Mouse (Mus musculus): ENCODE data around the gene Zfp446. TPM values are rescaled to one million over a fixed set of nuclear protein-coding genes. Genes with fewer than 3 reads are reported as not detected.

The Zfp446 gene
- polyA plus RNA-seq, 1 experiment from 2014 or later, result 8.7 TPM

DNA sequence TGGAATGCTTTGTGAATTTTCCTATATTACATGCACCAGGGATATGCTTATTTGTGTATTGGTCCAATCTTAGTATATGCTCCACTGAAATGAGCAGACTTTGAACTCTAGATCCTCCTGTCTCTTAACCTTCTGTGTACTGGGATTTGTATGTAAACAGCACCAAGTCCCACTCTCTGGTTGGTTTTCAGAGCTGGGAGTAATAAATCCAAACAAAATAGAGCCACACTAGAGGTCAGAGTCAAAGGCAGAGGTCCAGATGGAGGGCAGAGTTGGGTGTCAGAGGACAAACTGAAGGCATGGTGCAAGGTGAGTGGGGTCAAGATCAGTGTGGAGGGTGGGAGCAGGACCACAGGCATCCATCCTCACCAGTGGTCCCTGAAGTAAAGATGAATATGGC is 18.2 kb downstream of the Zfp446 start:
- ATAC-seq (ENCODE audit: insufficient number of reproducible peaks, insufficient read depth, low FRiP score, low read depth), result no peak
- no peaks in the 10 kb centered on the region for H3K4me1 ChIP-seq (ENCODE audit: control insufficient read depth, insufficient read depth, low read length)
- H3K9me3 ChIP-seq (ENCODE audit: control insufficient read depth, low read depth, low read length), result no peaks in the 10 kb centered on the region
- no peak overlapping the region for H3K4me2 ChIP-seq (replicated peaks; ENCODE audit: low read depth, low read length)
- H3K27me3 ChIP-seq (ENCODE audit: control insufficient read depth, insufficient read depth, low read length), result no peaks in the 10 kb centered on the region
- H3K4me3 ChIP-seq (ENCODE audit: low read depth, low read length), result no peak overlapping the region
- H3K27ac ChIP-seq (ENCODE audit: low read length), result no peak overlapping the region
- no peak overlapping the region for H3K9ac ChIP-seq (replicated peaks; ENCODE audit: low read depth, low read length)
- H3K36me3 ChIP-seq (ENCODE audit: control insufficient read depth, insufficient read depth, low read length), result no peaks in the 10 kb centered on the region

DNA sequence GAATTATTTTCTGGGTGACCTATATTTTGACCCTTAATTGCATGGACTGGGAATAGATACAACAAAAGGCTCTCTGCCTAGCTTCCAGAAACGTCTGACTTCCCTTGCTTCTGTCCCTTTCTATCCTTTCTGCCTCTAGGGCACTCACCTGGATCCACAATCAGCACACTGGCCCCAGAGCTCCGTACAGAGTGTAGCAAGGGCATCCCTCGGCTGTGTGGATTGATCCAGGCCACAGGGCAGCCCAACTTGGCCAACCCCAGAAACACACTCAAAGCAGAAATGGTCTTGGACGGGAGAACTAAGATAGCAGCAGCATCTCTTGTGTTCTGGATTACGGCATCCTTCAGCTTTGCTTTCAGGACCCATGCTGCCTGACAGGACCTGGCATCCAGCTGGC is 19.6 kb downstream of the Zfp446 start:
- 72% methylated on average over 5 of the region's 5 CpGs for WGBS
- Histone ChIP-seq H3K4me2 (replicated peaks; ENCODE audit: low read depth, low read length) (no peak overlapping the region), H3K4me1 (ENCODE audit: control insufficient read depth, insufficient read depth, low read length) (no peaks in the 10 kb centered on the region)

DNA sequence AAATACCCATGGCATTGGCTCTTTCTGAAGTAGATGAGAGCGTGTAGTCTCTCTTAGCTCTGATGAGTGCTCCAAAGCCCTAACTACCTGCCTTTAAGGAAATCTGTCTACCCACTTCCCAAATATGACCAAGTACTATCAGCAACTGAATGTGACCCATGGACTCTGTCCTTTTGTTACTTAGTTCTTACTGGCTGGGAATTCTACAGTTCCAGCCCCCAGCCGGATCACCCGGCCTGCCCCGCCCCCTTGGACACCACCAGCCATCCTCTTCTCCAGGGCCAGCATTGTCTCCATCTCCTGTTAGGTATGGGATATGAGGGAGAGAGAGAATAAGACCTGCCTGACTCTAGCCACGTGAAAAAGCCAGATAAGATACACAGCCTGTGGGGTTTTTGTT is 20.4 kb downstream of the Zfp446 start, which contains the start of gene Slc27a5:
Slc27a5 (minus strand) TSS at position 140 of the 400 bp plus-strand sequence.
- H3K9ac ChIP-seq (replicated peaks; ENCODE audit: low read depth, low read length), result no peak within 1 kb of the TSS
- H3K27ac ChIP-seq (ENCODE audit: low read length), result no peak within 1 kb of the TSS
- no peaks in the 10 kb centered on the region for H3K27me3 ChIP-seq (ENCODE audit: control insufficient read depth, insufficient read depth, low read length)
- no peaks in the 10 kb centered on the region for H3K4me1 ChIP-seq (ENCODE audit: control insufficient read depth, insufficient read depth, low read length)
- H3K4me2 ChIP-seq (replicated peaks; ENCODE audit: low read depth, low read length), result no peak within 1 kb of the TSS
- 75% methylated on average over 5 of the region's 5 CpGs for WGBS
- no peaks in the 10 kb centered on the region for H3K36me3 ChIP-seq (ENCODE audit: control insufficient read depth, insufficient read depth, low read length)
- no peaks in the 10 kb centered on the region for H3K9me3 ChIP-seq (ENCODE audit: control insufficient read depth, low read depth, low read length)
- ATAC-seq (ENCODE audit: insufficient number of reproducible peaks, insufficient read depth, low FRiP score, low read depth), result no peak
- H3K4me3 ChIP-seq (ENCODE audit: low read depth, low read length), result no peak within 1 kb of the TSS

More for the DNA sequence above, 19.6 kb downstream of the Zfp446 start:
- Histone ChIP-seq H3K27ac (ENCODE audit: low read length) (no peak overlapping the region), H3K36me3 (ENCODE audit: control insufficient read depth, insufficient read depth, low read length) (no peaks in the 10 kb centered on the region), H3K9me3 (ENCODE audit: control insufficient read depth, low read depth, low read length) (no peaks in the 10 kb centered on the region), H3K9ac (replicated peaks; ENCODE audit: low read depth, low read length) (no peak overlapping the region), H3K4me3 (ENCODE audit: low read depth, low read length) (no peak overlapping the region), H3K27me3 (ENCODE audit: control insufficient read depth, insufficient read depth, low read length) (no peaks in the 10 kb centered on the region)
- no peak for ATAC-seq (ENCODE audit: insufficient number of reproducible peaks, insufficient read depth, low FRiP score, low read depth)

DNA sequence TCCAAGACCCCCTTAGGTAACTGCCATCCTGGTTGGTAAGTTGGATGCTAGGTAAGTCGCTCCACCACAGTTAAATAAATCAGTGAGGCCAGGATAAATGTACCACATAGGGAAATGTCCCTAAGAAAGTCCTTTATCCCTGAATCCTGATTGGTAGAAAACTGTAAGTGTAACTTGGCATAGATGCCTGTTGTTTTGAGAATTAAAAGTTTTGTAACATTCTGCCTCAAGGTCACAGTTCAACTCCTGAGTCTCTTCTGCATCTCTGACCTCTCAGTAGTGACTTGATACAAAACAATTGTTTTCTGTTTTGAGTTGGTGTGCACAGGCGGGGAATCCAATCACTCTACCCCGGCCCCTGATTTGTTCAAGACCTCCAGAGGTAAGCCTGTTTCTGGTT is 21.2 kb downstream of the Zfp446 start, which contains the start of gene Trim28:
Trim28 (plus strand) TSS at position 264 of the 400 bp plus-strand sequence.
- Histone ChIP-seq H3K27ac (ENCODE audit: low read length) (no peak within 1 kb of the TSS), H3K4me1 (ENCODE audit: control insufficient read depth, insufficient read depth, low read length) (no peaks in the 10 kb centered on the region), H3K27me3 (ENCODE audit: control insufficient read depth, insufficient read depth, low read length) (no peaks in the 10 kb centered on the region), H3K9ac (replicated peaks; ENCODE audit: low read depth, low read length) (no peak within 1 kb of the TSS), H3K4me3 (ENCODE audit: low read depth, low read length) (no peak within 1 kb of the TSS), H3K9me3 (ENCODE audit: control insufficient read depth, low read depth, low read length) (no peaks in the 10 kb centered on the region), H3K36me3 (ENCODE audit: control insufficient read depth, insufficient read depth, low read length) (no peaks in the 10 kb centered on the region), H3K4me2 (replicated peaks; ENCODE audit: low read depth, low read length) (no peak within 1 kb of the TSS)
- 86% methylated on average over 3 of the region's 3 CpGs for WGBS
- ATAC-seq (ENCODE audit: insufficient number of reproducible peaks, insufficient read depth, low FRiP score, low read depth), result no peak

DNA sequence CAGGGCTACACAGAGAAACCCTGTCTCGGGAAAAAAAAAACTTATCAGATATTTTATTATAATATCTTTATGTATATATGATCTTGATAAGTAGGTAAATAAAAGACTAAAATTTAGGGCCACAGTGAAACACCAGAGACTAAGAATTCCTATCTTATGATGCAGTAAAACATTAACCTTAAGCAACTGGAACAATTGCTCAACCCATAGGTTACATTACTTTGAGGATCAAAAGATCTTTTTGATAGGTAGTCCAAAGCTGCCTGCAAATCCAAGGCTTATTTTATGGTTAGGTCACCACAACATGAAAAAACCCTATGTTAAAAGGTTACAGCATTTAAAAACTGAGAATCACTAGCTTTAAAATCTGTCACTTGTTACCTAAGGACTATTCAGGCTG is 23.9 kb downstream of the Zfp446 start:
- no peak overlapping the region for H3K9ac ChIP-seq (replicated peaks; ENCODE audit: low read depth, low read length)
- H3K4me2 ChIP-seq (replicated peaks; ENCODE audit: low read depth, low read length), result no peak overlapping the region
- no peaks in the 10 kb centered on the region for H3K27me3 ChIP-seq (ENCODE audit: control insufficient read depth, insufficient read depth, low read length)
- 66% methylated on average over 1 of the region's 1 CpGs for WGBS
- no peak overlapping the region for H3K4me3 ChIP-seq (ENCODE audit: low read depth, low read length)
- ATAC-seq (ENCODE audit: insufficient number of reproducible peaks, insufficient read depth, low FRiP score, low read depth), result no peak
- no peaks in the 10 kb centered on the region for H3K9me3 ChIP-seq (ENCODE audit: control insufficient read depth, low read depth, low read length)
- peaks cover 8% of the 10 kb centered on the region for H3K36me3 ChIP-seq (ENCODE audit: control insufficient read depth, insufficient read depth, low read length)
- no peak overlapping the region for H3K27ac ChIP-seq (ENCODE audit: low read length)
- H3K4me1 ChIP-seq (ENCODE audit: control insufficient read depth, insufficient read depth, low read length), result no peaks in the 10 kb centered on the region

DNA sequence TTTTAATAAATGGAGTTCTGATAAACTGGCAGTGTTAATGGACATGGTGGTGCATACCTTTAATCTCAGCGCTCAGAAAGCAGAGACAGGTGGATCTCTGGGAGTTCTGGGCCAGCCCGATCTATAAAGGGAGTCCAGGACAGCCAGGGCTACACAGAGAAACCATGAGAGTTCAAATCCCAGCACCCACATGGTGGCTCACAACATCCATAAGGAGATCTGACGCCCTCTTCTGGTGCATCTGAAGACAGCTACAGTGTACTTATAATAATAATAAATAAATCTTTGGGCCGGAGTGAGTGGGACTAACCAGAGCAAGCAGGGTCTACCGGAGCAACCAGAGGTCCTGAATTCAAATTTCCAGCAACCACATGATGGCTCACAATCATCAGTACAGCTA is 25.7 kb downstream of the Zfp446 start:
- Histone ChIP-seq H3K4me1 (ENCODE audit: control insufficient read depth, insufficient read depth, low read length) (0 out of 2 replicates have a peak, but pooled peaks cover under 1% of the 10 kb centered on the region), H3K4me2 (replicated peaks; ENCODE audit: low read depth, low read length) (no peak overlapping the region), H3K9me3 (ENCODE audit: control insufficient read depth, low read depth, low read length) (no peaks in the 10 kb centered on the region), H3K27ac (ENCODE audit: low read length) (no peak overlapping the region), H3K36me3 (ENCODE audit: control insufficient read depth, insufficient read depth, low read length) (peaks cover 25% of the 10 kb centered on the region), H3K27me3 (ENCODE audit: control insufficient read depth, insufficient read depth, low read length) (no peaks in the 10 kb centered on the region), H3K4me3 (ENCODE audit: low read depth, low read length) (no peak overlapping the region), H3K9ac (replicated peaks; ENCODE audit: low read depth, low read length) (no peak overlapping the region)
- ATAC-seq (ENCODE audit: insufficient number of reproducible peaks, insufficient read depth, low FRiP score, low read depth), result no peak
- 75% methylated on average over 5 of the region's 5 CpGs for WGBS

DNA sequence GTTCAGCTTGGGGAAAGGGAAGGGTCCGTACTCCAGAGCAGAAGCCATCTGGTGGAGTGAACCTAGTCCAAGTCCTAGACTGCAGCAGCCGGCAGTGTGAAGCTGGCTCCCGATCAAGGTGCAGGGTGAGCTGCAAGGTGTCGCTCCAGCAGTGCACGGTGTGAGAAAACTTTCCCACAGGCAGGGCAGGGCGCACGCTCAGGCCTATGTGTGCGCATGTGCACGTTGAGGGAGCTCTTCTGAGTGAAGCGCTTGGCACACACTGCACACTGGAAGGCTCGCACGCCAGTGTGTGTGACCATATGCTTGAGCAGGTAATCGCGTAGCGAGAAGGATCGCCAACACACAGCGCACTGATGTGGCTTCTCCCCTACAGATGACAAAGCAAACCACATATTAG is 28.4 kb downstream of the Zfp446 start:
- 87% methylated on average over 17 of the region's 17 CpGs for WGBS
- Histone ChIP-seq H3K4me3 (ENCODE audit: low read depth, low read length) (no peak overlapping the region), H3K36me3 (ENCODE audit: control insufficient read depth, insufficient read depth, low read length) (peaks cover 25% of the 10 kb centered on the region), H3K27ac (ENCODE audit: low read length) (no peak overlapping the region), H3K4me1 (ENCODE audit: control insufficient read depth, insufficient read depth, low read length) (peaks cover 8% of the 10 kb centered on the region; the same call in 1 of the 2 replicates), H3K9me3 (ENCODE audit: control insufficient read depth, low read depth, low read length) (no peaks in the 10 kb centered on the region), H3K27me3 (ENCODE audit: control insufficient read depth, insufficient read depth, low read length) (no peaks in the 10 kb centered on the region), H3K9ac (replicated peaks; ENCODE audit: low read depth, low read length) (no peak overlapping the region), H3K4me2 (replicated peaks; ENCODE audit: low read depth, low read length) (no peak overlapping the region)
- no peak for ATAC-seq (ENCODE audit: insufficient number of reproducible peaks, insufficient read depth, low FRiP score, low read depth)

DNA sequence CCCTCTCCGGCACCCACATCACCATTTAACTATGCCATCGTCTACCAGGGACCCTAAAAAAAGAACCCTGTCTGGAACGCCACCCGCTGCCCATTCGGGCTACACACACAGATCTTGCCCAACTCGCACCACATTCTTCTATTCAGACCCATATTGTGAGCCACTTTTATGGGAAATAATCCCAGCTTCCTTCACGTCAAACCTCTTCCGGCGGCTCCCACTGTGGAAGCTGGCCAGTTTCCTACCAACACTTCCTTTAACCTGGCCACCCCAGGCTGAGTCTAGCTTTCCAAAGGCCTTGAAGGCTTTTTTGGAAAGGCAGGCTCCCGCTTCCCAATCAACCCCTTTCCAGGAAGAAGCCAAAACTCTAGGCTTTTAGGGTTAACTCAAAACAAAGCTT is 28.9 kb downstream of the Zfp446 start:
- 85% methylated on average over 10 of the region's 10 CpGs for WGBS
- Histone ChIP-seq H3K4me3 (ENCODE audit: low read depth, low read length) (no peak overlapping the region), H3K27ac (ENCODE audit: low read length) (no peak overlapping the region), H3K4me2 (replicated peaks; ENCODE audit: low read depth, low read length) (no peak overlapping the region), H3K9ac (replicated peaks; ENCODE audit: low read depth, low read length) (no peak overlapping the region), H3K9me3 (ENCODE audit: control insufficient read depth, low read depth, low read length) (no peaks in the 10 kb centered on the region), H3K27me3 (ENCODE audit: control insufficient read depth, insufficient read depth, low read length) (no peaks in the 10 kb centered on the region), H3K36me3 (ENCODE audit: control insufficient read depth, insufficient read depth, low read length) (peaks cover 25% of the 10 kb centered on the region), H3K4me1 (ENCODE audit: control insufficient read depth, insufficient read depth, low read length) (peaks cover 8% of the 10 kb centered on the region; the same call in 1 of the 2 replicates)
- ATAC-seq (ENCODE audit: insufficient number of reproducible peaks, insufficient read depth, low FRiP score, low read depth), result no peak

DNA sequence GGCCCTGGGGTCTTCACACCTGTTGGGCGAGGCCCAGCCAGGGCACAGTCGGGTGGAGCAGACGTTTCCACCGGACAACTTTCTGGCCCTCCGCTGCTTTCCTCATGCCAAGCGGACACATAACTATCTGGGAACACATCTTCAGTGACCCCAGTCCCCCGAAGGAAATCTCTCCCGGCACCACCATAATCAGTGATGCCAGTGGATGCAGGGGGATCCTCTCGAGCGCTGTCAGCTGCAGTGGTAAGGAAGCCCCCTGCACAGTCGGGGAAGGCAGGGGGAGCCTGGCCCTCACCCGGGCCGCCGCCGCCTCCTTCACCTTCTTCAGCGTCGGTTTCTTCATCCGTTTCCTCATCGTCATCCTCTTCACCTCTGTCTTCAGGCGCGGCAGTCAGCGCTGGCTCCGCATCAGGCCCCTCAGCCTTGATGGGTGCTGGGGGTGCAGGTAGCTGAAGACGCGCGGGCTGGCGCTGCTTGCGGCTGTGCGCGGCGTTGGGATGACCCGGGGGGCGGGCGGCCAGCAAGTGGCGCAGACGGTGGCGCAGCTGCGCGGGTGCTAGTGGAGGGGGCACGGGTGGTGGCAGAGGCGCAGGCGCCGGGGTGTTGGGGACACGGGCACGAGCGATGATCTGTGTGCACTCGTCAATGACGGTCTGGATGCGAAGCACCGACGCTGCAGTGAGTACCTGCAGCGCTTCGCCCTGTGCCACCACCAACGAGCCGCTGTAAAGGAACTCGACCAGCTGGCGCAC is 29.9 kb downstream of the Zfp446 start:
- Histone ChIP-seq H3K4me1 (ENCODE audit: control insufficient read depth, insufficient read depth, low read length) (peaks cover 8% of the 10 kb centered on the region; the same call in 1 of the 2 replicates), H3K4me3 (ENCODE audit: low read depth, low read length) (no peak overlapping the region), H3K36me3 (ENCODE audit: control insufficient read depth, insufficient read depth, low read length) (peaks cover 25% of the 10 kb centered on the region), H3K27me3 (ENCODE audit: control insufficient read depth, insufficient read depth, low read length) (no peaks in the 10 kb centered on the region), H3K9me3 (ENCODE audit: control insufficient read depth, low read depth, low read length) (no peaks in the 10 kb centered on the region), H3K27ac (ENCODE audit: low read length) (no peak overlapping the region), H3K4me2 (replicated peaks; ENCODE audit: low read depth, low read length) (no peak overlapping the region), H3K9ac (replicated peaks; ENCODE audit: low read depth, low read length) (no peak overlapping the region)
- ATAC-seq (ENCODE audit: insufficient number of reproducible peaks, insufficient read depth, low FRiP score, low read depth), result no peak
- WGBS, result 47% methylated on average over 56 of the region's 57 CpGs
